In genomic region chrX:74352645-74353466, GRCm38 (mm10) we compare ENCODE assay signal across 8 mouse cellular contexts. TPM values are rescaled to one million over a fixed set of nuclear protein-coding genes. Genes with fewer than 3 reads are reported as not detected.
DNase-seq lines count a peak whose midpoint lies in the region; ATAC-seq and TF ChIP-seq lines count a peak whose summit lies in the region.

No protein-coding gene starts in this region.

- H3K9me3 ChIP-seq in heart, embryonic 14.5 days (ENCODE audit: control insufficient read depth, low read length): no peaks in the 10 kb centered on the region
- H3K9me3 ChIP-seq in ES-E14 (ENCODE audit: control insufficient read depth, insufficient read depth, low read depth, low read length): no peaks in the 10 kb centered on the region
- H3K9me3 ChIP-seq in forebrain, embryonic 16.5 days (ENCODE audit: control insufficient read depth, low read length): no peaks in the 10 kb centered on the region
- no peaks in the 10 kb centered on the region for H3K9me3 ChIP-seq in midbrain, embryonic 10.5 days (replicated peaks)

- H3K27me3 ChIP-seq in heart, embryonic 14.5 days (ENCODE audit: control insufficient read depth, insufficient read depth, low read length): no peaks in the 10 kb centered on the region
- H3K27me3 ChIP-seq in forebrain, embryonic 16.5 days (replicated peaks; ENCODE audit: control insufficient read depth, insufficient read depth, low read length): no peaks in the 10 kb centered on the region
- H3K27me3 ChIP-seq in midbrain, embryonic 10.5 days (ENCODE audit: low read depth, poor library complexity, severe bottlenecking): no peaks in the 10 kb centered on the region

- H3K36me3 ChIP-seq in heart, embryonic 14.5 days (ENCODE audit: control insufficient read depth, insufficient read depth, low read length): no peaks in the 10 kb centered on the region
- H3K36me3 ChIP-seq in ES-E14 (ENCODE audit: control insufficient read depth, insufficient read depth, low read length, poor library complexity, severe bottlenecking): no peaks in the 10 kb centered on the region
- no peaks in the 10 kb centered on the region for H3K36me3 ChIP-seq in forebrain, embryonic 16.5 days (ENCODE audit: control insufficient read depth, insufficient read depth)
- H3K36me3 ChIP-seq in midbrain, embryonic 10.5 days: no peaks in the 10 kb centered on the region

- no peak for DNase-seq in heart, postnatal 4 days
- DNase-seq in ES-E14 (ENCODE audit: low read depth, low spot score): no peak
- peak; percentile 19 for DNase-seq in midbrain, embryonic 10.5 days (ENCODE audit: low spot score)
- no peak for DNase-seq in cerebellum, adult 9-11 months
- no peak for DNase-seq in urinary bladder, postnatal 25 days (ENCODE audit: low spot score)
- DNase-seq in kidney, postnatal 25 days: no peak

- peak overlapping the region; percentile 68 for H3K9ac ChIP-seq in heart, embryonic 14.5 days (ENCODE audit: low read length)
- H3K9ac ChIP-seq in ES-E14 (ENCODE audit: insufficient read depth, low read depth, low read length, poor library complexity, severe bottlenecking): peak overlapping the region; percentile 74
- peak overlapping the region; percentile 57 for H3K9ac ChIP-seq in forebrain, embryonic 16.5 days (replicated peaks; ENCODE audit: low read depth, low read length)

- peak overlapping the region; percentile 69 for H3K4me2 ChIP-seq in heart, embryonic 14.5 days (ENCODE audit: low read length)
- peak overlapping the region; percentile 64 for H3K4me2 ChIP-seq in forebrain, embryonic 16.5 days (ENCODE audit: low read length)

- in situ Hi-C loops in ES-E14 (cut with MboI; ENCODE audit: low sequenced_read_pairs in 2 of 2, unreplicated experiment in 2 of 2): no loop called here

- 28% methylated on average over 13 of the region's 13 CpGs for WGBS in heart, embryonic 14.5 days
- 24% methylated on average over 13 of the region's 13 CpGs for WGBS in forebrain, embryonic 16.5 days
- 27% methylated on average over 13 of the region's 13 CpGs for WGBS in midbrain, embryonic 10.5 days

- peak overlapping the region; percentile 35 to 44; a peak in 3 of 4 replicates for H3K27ac ChIP-seq in heart, embryonic 14.5 days (replicated peaks in 1 of 2; ENCODE audit: control insufficient read depth in 1 of 2, insufficient read depth in 1 of 2, low read depth in 2 of 2, low read length in 2 of 2)
- H3K27ac ChIP-seq in ES-E14 (ENCODE audit: insufficient read depth, low read depth, low read length, poor library complexity, severe bottlenecking): peak overlapping the region; percentile 5; the same call in 1 of the 2 replicates
- H3K27ac ChIP-seq in forebrain, embryonic 16.5 days (ENCODE audit: low read length): peak overlapping the region; percentile 31; the same call in 1 of the 2 replicates
- peak overlapping the region; percentile 82 for H3K27ac ChIP-seq in midbrain, embryonic 10.5 days (replicated peaks)

- peak overlapping the region; percentile 50 to 65 for H3K4me3 ChIP-seq in heart, embryonic 14.5 days (ENCODE audit: control insufficient read depth in 1 of 2, insufficient read depth in 1 of 2, low read depth in 1 of 2, low read length in 2 of 2)
- peak overlapping the region; percentile 82 to 85 for H3K4me3 ChIP-seq in ES-E14 (ENCODE audit: insufficient read depth in 1 of 2, low read depth in 1 of 2, low read length in 2 of 2, poor library complexity in 1 of 2, severe bottlenecking in 1 of 2)
- peak overlapping the region; percentile 49 for H3K4me3 ChIP-seq in forebrain, embryonic 16.5 days (replicated peaks; ENCODE audit: low read length)
- peak overlapping the region; percentile 58 for H3K4me3 ChIP-seq in midbrain, embryonic 10.5 days

- ATAC-seq in heart, embryonic 14.5 days (ENCODE audit: insufficient number of reproducible peaks, insufficient read depth, low FRiP score, low read depth): no peak
- ATAC-seq in forebrain, embryonic 16.5 days: peak; percentile 58

- no peaks in the 10 kb centered on the region; a peak in 1 of 4 replicates for H3K4me1 ChIP-seq in heart, embryonic 14.5 days (ENCODE audit: control insufficient read depth in 2 of 2, insufficient read depth in 2 of 2, low read length in 2 of 2)
- H3K4me1 ChIP-seq in ES-E14 (ENCODE audit: control insufficient read depth in 2 of 2, insufficient read depth in 2 of 2, low read length in 2 of 2, poor library complexity in 1 of 2): no peaks in the 10 kb centered on the region
- H3K4me1 ChIP-seq in forebrain, embryonic 16.5 days (replicated peaks; ENCODE audit: control insufficient read depth, insufficient read depth, low read length): peaks cover 4% of the 10 kb centered on the region; the same call in 1 of the 2 replicates
- H3K4me1 ChIP-seq in midbrain, embryonic 10.5 days: peaks cover 5% of the 10 kb centered on the region; the same call in 1 of the 2 replicates

TF ChIP-seq in ES-E14, 5 proteins besides CTCF, POLR2A, EP300 and RAD21:
- no peak for TF ChIP-seq MAFK (IDR thresholded peaks at IDR 0.05; ENCODE audit: insufficient read depth, low read depth, low read length)
- no peak for TF ChIP-seq CHD2 (IDR thresholded peaks at IDR 0.05; ENCODE audit: low read depth, low read length)
- no peak for TF ChIP-seq ZC3H11A (IDR thresholded peaks at IDR 0.05; ENCODE audit: borderline replicate concordance, low read depth, low read length)
- TF ChIP-seq HCFC1 (IDR thresholded peaks at IDR 0.05; ENCODE audit: borderline replicate concordance, insufficient read depth, low read length): no peak
- no peak for TF ChIP-seq ZNF384 (IDR thresholded peaks at IDR 0.05; ENCODE audit: low read depth, low read length)

RNA-seq across cellular contexts. Expression of gene Lage3, which starts 0.6 kb away (rescaled TPM):
- 102 and 103 TPM in 2 replicates for polyA plus RNA-seq in heart, embryonic 14.5 days (2014; fragmentation: Nextera tagmentation; extraction: Ambion mirVana)
- 10 to 100 TPM; 51.8 to 54.6 TPM for total RNA-seq in heart, postnatal 4 days (2021)
- 64.6 and 71.1 TPM in 2 replicates for total RNA-seq in ES-E14 (2012; rRNA removed)
- polyA plus RNA-seq in forebrain, embryonic 16.5 days (2015; fragmentation: Nextera tagmentation; extraction: Ambion mirVana): 68.0 and 81.6 TPM in 2 replicates
- 118 and 122 TPM in 2 replicates for polyA plus RNA-seq in midbrain, embryonic 10.5 days (2016; fragmentation: Nextera tagmentation; extraction: Ambion mirVana)

RNA-seq across cellular contexts. Expression of gene Ubl4a, which starts 20.2 kb away (rescaled TPM):
- polyA plus RNA-seq in heart, embryonic 14.5 days (2014; fragmentation: Nextera tagmentation; extraction: Ambion mirVana): 64.3 and 67.2 TPM in 2 replicates
- 10 to 100 TPM; 48.3 to 50.5 TPM for total RNA-seq in heart, postnatal 4 days (2021)
- 15.3 and 17.5 TPM in 2 replicates for total RNA-seq in ES-E14 (2012; rRNA removed)
- polyA plus RNA-seq in forebrain, embryonic 16.5 days (2015; fragmentation: Nextera tagmentation; extraction: Ambion mirVana): 75.8 and 76.8 TPM in 2 replicates
- 74.8 and 75.4 TPM in 2 replicates for polyA plus RNA-seq in midbrain, embryonic 10.5 days (2016; fragmentation: Nextera tagmentation; extraction: Ambion mirVana)

RNA-seq across cellular contexts. Expression of gene Slc10a3, which starts 20.3 kb away (rescaled TPM):
- polyA plus RNA-seq in heart, embryonic 14.5 days (2014; fragmentation: Nextera tagmentation; extraction: Ambion mirVana): 14.4 and 14.5 TPM in 2 replicates
- total RNA-seq in heart, postnatal 4 days (2021): 1 to 10 TPM; 7.8 to 7.9 TPM
- 8.4 and 11.4 TPM in 2 replicates for total RNA-seq in ES-E14 (2012; rRNA removed)
- polyA plus RNA-seq in forebrain, embryonic 16.5 days (2015; fragmentation: Nextera tagmentation; extraction: Ambion mirVana): 8.3 and 8.5 TPM in 2 replicates
- 10.9 and 11.3 TPM in 2 replicates for polyA plus RNA-seq in midbrain, embryonic 10.5 days (2016; fragmentation: Nextera tagmentation; extraction: Ambion mirVana)

RNA-seq across cellular contexts. Expression of gene Plxna3, which starts 24.0 kb away (rescaled TPM):
- polyA plus RNA-seq in heart, embryonic 14.5 days (2014; fragmentation: Nextera tagmentation; extraction: Ambion mirVana): 3.3 and 5.4 TPM in 2 replicates
- total RNA-seq in heart, postnatal 4 days (2021): 1 to 10 TPM; 2.8 to 3.6 TPM
- 17.8 and 30.5 TPM in 2 replicates for total RNA-seq in ES-E14 (2012; rRNA removed)
- 66.5 and 87.4 TPM in 2 replicates for polyA plus RNA-seq in forebrain, embryonic 16.5 days (2015; fragmentation: Nextera tagmentation; extraction: Ambion mirVana)
- 15.7 and 24.3 TPM in 2 replicates for polyA plus RNA-seq in midbrain, embryonic 10.5 days (2016; fragmentation: Nextera tagmentation; extraction: Ambion mirVana)

RNA-seq across cellular contexts. Expression of gene Fam50a, which starts 40.0 kb away (rescaled TPM):
- 40.2 and 43.2 TPM in 2 replicates for polyA plus RNA-seq in heart, embryonic 14.5 days (2014; fragmentation: Nextera tagmentation; extraction: Ambion mirVana)
- 10 to 100 TPM; 38.6 to 39.7 TPM for total RNA-seq in heart, postnatal 4 days (2021)
- 27.7 and 33.6 TPM in 2 replicates for total RNA-seq in ES-E14 (2012; rRNA removed)
- polyA plus RNA-seq in forebrain, embryonic 16.5 days (2015; fragmentation: Nextera tagmentation; extraction: Ambion mirVana): 68.2 and 68.8 TPM in 2 replicates
- 66.8 and 67.5 TPM in 2 replicates for polyA plus RNA-seq in midbrain, embryonic 10.5 days (2016; fragmentation: Nextera tagmentation; extraction: Ambion mirVana)

Comparison
In these comparisons a context has a peak if more than half of its experiments do, and no peak if none do; other contexts are left out.
1. H3K27ac ChIP-seq: peak in every context shown above with its lines; median percentile 82 in midbrain, embryonic 10.5 days; 40 in heart, embryonic 14.5 days; 31 in forebrain, embryonic 16.5 days; 5 in ES-E14.